Mouse (Mus musculus) adrenal gland, postnatal 25 days (tissue): ENCODE measurements around the gene Arpc3. TPM values are rescaled to one million over a fixed set of nuclear protein-coding genes. Genes with fewer than 3 reads are reported as not detected.

Source experiments
- DNase-seq: peaks from one replicate; pipeline ENCODE4 v3.0.0; 2021; ENCODE audit warnings: mixed read lengths
- long read RNA-seq: library from polyadenylated mRNA; stranded (forward); transcript quantifications from one replicate; pipeline ENCODE4 v2.0.0, GENCODE M21; 2021
- total RNA-seq: library from RNA; stranded (reverse); gene quantifications from 2 replicates; pipeline ENCODE4 v1.2.3, GENCODE M21; 2021

Arpc3 gene
- 218 and 290 TPM in 2 replicates for total RNA-seq
- long read RNA-seq, transcript Arpc3-202 (7 exons, 899 nt): major isoform, 30 of 35 reads
- long read RNA-seq, partial matches to known transcripts: 2 of 35 reads
- long read RNA-seq, other reads (novel, unspliced or antisense): 3 of 35 reads

GRCm38 (mm10) chr5:122391786-122392180, at the start of gene Arpc3:
Gene Arpc3 (plus strand): TSS chr5:122391878.
- DNase-seq: peak; percentile 92

- DNase-seq: no peak
Observed at GRCm38 (mm10) chr5:122342874-122343273, 48.8 kb upstream of the Arpc3 start.

GRCm38 (mm10) chr5:122343768-122344167, 47.9 kb upstream of the Arpc3 start:
- DNase-seq: no peak

DNA sequence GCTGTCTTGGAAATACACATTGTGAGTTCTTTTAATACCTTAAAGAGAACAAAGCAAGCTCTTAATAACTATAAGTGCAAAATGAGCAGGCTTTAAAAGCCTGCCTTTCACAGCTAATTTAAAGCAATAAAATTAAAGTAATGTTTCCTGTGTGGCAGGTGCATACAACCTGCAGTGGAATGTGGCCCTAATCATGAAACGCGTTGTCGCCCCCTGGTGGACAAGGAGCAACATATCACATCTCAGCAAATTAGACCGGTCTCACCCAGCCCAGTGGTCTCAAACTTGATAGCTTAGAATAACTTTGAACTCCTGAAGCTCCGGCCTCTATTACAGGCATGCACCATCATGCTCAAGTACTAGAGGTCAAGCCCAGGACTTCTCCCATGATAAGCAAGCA, 47.4 kb upstream of the Arpc3 start:
- DNase-seq: peak; percentile 81

- no peak for DNase-seq
Observed at GRCm38 (mm10) chr5:122345777-122346176, 45.9 kb upstream of the Arpc3 start.

DNA sequence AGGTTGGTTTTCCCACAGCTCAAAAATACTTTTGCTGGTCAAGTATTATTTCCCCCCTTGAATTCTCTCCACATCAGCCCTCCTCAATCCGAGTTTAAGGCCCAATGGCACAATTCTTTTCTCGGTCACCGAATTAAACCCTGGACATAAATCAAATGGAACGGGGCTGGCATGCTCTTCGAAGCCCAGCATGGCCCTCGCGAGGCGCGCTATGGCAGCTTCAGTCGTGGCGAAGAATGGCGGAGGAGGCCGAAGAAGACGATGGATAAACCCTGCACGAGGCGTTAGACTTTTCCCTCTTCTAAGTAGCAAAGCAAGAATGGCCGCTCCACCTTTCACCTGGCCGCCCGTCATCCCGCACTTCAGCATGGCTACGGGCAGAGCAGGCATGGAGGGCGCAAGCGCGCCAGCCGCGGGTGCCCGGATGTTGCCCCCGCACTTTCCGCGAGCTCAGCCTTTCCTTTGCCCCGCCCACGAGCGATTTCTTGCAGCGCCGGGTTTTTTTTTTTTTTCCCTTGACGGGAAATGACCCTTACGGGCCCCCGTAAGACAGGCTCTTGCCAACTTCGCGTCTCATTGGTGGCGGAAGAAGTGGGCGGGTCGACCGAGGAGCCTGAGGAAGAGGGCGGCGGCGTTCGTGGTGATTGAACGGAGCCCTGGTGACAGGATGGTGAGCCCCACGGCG, 37.7 kb upstream of the Arpc3 start, which contains the start of the genes Rad9b and Vps29:
Gene Rad9b (minus strand): TSS at position 427 of the 685 bp plus-strand sequence.
Gene Vps29 (plus strand): TSS at position 563 of the 685 bp plus-strand sequence.
- DNase-seq: peak; percentile 98

DNA sequence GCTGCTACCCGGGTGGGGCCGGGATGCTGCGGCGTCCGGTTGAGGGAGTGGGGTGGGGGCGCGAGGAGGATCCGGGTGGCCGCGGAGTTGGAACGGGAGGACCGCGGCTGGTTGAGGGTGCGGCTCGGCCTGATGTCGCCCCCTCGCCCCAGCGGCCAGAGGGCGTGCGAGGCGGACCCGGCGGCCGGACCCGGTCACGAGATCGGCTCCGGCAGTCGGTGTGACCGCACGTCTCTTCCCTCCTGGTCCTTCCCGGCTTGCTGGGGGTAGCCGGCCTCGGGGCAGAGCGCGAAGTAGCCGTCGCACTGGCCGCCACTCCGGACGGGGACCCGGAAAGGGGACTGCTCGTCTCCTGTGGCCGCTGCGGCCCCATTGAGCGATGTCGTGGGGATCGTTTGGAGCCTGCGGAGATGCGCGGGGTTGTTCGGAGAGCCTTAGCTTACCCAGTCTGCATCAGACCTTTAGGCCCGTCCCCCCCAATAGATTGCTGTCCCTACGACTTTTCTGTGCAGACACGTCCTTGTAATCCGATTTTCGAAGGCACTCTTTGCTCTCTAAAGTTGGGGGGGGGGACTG, 37.1 kb upstream of the Arpc3 start:
- no peak for DNase-seq

DNA sequence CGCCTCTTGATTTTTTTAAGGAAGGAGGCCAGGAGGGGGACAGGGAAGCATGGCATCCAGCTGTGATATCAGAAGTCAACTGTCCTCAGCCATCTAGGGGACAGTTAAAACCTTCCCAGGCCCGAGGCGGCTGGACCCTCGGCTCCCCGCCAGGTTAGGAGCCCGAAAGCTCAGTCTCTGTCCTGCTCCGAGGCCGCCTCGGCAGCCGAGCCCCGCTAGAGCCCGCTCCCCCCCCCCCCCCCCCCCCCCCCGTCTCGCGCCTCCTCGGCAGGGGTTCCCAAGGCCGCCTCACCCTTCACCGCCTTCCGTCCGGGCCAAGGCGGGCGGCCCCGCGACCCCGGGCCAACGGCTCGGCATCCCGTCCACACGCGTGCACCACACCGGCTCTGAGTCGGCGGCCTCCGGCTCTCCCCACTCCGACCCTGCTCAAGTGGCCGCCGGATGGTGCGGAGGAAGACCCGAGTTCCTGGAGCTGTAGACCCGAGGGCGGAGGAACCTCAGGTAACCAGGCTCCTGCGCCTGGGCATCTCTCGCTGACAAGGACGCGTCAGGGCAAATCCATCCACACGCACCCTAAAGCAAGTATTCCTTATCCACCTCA, 20.0 kb upstream of the Arpc3 start, which contains the start of gene Gpn3:
Gene Gpn3 (plus strand): TSS at position 286 of the 601 bp plus-strand sequence.
- DNase-seq: peak; percentile 45

DNA sequence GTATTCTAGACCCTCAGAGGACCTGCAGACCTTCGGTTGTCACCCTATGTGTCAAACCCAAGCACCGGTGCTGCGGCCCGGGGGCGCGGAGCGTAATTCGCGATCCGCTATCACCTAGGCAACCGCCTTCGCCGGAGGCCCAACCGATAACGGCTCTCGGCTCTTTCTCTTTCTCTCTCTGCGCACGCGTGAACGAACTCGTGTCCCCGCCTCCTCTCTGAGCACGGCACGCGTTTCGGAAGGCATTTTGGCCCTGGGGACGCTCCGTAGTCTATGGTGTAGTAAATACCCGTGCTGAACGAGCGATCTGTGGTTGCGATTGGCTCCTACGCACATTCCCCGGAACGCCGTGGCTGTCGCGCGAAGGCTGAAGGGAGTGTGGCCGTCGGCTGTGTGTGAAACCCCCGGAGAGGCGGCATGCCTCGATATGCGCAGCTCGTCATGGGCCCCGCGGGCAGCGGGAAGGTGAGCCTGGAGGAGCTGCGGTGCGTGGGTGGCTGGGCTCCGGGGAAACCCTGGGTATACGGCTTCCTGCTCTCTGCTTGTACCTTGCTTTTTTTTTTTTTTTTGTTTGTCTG, 19.4 kb upstream of the Arpc3 start, which contains the start of gene Fam216a:
Gene Fam216a (minus strand): TSS at position 173 of the 578 bp plus-strand sequence.
- DNase-seq: peak; percentile 99

GRCm38 (mm10) chr5:122372878-122373277, 18.8 kb upstream of the Arpc3 start:
- no peak for DNase-seq

DNA sequence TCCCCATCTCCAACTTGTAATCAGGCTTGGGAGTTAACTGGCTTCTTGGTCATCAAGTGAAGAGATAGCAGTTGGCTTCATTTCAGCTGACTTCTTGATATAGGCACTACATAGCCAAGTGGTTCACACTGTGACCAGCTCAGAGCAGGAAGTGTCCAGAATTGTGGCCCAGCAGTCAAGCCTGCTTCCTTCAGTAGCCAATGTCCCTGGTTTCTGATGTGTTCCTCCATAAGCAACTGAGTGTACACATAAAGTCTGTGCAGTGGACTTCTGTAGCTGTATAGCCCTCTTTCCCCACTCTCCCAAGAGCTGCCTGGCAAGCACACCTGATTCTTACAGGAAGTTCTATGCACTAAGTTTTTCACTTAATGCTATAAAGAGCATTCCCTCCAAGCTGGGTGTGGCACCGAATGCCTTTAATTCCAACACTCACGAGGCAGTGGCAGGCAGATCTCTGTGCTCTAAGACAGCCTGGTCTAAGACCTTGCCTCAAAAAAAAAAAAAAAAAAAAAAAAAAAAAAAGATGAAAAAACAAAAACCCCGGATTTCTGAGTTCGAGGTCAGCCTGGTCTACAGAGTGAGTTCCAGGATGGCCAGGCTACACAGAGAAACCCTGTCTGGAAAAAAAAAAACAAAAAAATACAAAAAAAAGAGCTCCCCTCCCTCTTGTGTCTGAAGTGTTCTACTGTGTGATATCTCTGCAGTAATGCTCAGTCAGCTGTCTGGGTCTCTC, 14.4 kb upstream of the Arpc3 start:
- DNase-seq: no peak

DNA sequence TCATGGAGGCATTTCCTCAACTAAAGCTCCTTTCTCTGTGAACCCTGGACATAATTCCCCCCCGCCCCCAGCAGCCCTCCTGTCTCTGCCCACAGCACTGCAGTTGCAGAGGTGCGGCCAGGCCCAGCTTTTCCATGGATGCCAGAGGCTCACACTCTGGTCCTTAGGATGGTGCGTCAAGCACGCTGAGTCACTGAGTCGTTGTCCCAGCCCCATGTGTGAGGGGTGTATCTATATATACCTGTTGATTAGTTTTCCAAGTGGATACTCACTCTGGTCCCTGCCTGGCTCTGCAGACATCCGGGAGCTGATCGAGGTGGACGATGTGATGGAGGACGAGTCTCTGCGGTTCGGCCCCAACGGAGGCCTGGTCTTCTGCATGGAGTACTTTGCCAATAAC, 13.5 kb upstream of the Arpc3 start:
- DNase-seq: no peak

DNA sequence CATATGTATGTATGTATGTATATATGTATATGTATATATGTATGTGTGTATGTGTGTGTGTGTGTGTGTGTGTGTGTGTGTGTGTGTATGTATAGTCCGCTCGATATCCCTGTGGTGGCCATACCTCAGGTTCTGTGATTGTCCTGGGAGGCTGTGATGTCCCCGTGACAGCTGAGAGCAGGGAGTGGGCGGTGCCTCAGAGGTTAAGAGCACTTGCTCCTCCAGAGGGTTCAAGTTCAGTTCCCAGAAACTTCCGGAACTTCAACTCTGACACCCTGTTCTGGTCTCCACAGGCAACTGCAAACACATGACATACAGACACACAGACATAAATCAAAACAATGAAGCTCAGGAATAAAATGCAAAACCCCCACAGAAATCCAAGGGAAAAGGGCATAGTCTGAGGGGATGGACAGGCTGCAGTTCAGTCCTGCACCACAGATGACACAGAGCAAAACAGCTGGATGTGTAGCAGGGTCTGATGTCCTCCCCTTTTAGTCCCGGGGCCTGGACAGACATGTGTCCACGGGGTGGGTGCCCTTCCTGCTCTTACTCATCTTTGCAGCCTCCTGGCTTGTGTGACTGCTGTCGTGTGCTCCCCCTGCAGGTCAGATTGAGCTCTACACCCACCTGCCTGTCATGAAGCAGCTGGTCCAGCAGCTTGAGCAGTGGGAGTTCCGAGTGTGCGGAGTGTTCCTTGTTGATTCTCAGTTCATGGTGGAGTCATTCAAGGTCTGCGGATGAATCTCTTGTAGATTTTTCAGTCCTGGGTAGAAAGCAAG, 12.1 kb upstream of the Arpc3 start:
- peak; percentile 65 for DNase-seq

DNA sequence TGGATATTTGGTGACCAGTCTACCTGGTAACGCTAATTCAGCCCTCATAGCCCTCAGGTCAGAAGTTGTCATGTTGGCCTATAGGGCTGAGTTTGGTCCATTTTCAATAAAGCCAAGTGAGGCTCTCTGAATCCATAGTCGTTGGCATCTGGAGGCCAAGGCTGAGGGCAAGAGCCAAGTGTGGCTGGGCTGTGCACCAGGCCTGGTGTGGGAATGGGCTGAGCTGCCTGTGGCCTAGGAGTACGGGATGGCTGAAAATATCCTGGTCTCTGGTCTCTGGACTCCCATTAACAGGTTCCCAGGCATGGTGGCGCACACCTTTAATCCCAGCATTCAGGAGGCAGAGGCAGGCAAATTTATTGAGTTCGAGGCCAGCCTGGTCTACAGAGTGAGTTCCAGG, 1.7 kb upstream of the Arpc3 start:
- no peak for DNase-seq

DNA sequence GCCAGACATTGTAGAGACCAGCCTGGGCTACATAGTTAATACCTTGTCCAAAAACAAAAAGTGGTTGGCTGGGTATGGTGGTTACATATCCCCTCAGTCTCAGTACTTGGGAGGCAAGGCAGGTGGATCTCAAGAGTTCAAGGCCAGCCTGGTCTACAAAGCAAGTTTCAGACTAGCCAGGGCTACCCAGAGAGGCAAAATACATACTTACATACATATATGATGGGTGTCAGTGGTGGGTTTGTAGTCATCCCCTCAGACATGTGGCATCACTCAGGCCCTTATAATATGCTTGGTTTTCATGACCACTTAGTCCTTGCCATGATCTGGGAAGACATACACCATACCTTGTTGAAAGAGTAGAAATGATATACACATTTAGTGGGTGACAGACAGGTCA, 1.0 kb upstream of the Arpc3 start:
- DNase-seq: no peak

DNA sequence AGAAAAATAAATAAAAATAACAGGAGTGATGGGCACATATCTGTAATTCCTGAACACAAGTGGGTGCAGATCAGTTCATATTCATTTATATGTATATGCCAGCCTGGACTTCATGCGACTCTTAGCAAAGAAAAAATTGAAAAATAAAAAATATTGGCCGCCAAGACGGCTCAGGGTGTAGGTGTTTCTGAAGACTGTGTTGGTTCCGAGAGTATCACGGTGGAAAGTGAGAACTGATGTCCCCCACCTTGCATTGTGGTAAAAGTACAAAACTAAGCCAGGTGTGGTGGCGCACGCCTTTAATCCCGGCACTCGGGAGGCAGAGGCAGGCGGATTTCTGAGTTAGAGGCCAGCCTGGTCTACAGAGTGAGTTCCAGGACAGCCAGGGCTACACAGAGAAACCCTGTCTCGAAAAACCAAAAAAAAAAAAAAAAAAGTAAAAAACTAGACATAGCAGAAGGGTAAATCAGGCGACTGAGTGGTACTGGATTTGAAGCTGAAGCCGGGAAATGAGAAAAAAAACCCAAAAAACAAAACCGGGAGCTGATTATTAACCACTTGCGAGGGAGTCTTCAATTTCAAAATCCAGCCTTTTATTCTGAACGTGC, 396 bp upstream of the Arpc3 start:
- DNase-seq: no peak

GRCm38 (mm10) chr5:122392227-122393004, 738 bp downstream of the Arpc3 start:
- no peak for DNase-seq

DNA sequence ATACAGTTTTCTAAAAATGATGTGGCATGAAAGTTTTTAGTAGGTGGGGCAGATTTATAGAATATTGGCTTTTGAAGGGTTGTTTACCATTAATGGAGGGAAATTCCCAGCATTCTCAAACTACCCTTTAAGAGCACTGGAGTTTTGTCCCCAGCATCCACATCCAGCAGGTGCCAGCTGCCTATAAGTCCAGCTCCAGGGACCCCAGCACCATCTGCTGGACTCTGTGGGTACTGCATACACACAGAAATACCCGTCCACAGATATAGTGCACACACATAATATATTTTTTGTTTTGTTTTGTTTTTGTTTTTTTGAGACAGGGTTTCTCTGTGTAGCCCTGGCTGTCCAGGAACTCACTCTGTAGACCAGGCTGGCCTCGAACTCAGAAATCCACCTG, 2.2 kb downstream of the Arpc3 start:
- peak; percentile 75 for DNase-seq

DNA sequence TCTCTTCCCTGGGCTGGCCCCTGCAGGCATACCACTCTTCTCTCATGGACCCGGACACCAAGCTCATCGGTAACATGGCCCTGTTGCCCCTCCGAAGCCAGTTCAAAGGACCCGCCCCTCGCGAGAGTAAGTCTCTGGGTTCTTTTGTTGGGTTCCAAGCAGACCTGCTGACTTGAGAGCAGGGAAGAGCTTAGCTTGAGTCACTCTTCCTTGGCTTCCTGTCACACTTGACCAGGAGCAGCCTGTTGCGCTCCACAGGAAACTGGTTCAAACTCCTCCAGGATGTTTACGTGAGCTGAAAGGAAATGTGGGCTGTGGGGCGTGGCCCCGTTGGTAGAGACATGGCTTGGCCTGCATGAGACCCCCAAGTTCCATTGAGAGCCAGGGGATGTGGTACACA, 5.1 kb downstream of the Arpc3 start:
- DNase-seq: peak; percentile 38

DNA sequence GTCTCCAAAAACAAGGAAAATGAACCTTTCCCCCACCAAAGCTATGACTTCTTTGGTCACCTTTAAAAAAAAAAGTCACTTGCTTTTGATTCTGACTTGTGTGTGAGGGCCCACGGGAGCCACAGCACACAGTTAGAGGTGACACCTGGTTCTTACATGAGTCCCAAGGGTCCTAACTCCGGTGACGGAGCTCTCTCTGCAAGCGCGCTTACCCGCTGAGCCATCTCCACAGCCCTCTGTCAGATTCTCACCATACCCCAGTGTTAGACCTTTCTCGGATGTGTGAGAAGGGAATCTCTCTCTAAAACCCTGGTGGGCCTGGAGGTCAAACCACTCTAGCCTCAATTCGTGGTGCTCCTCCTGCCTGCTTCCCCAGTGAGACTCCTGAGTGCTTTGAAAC, 5.8 kb downstream of the Arpc3 start:
- DNase-seq: no peak
